Mouse (Mus musculus) layer of hippocampus, postnatal 10 days (tissue): ENCODE measurements at regions not wholly inside any gene's neighbourhood (a gene's known extent, or its start where the extent isn't known, plus 50 kb on each side); places are given as distances from the start of the nearest gene placed in this dataset.
A peak's percentile ranks its signal among the peaks of the same experiment; 100 is the strongest.

Experiments used
- DNase-seq, 2 experiments: peaks; one replicate each; pipeline ENCODE4 v3.0.0; 2021; ENCODE audit warnings: low spot score in 2 of 2

DNA sequence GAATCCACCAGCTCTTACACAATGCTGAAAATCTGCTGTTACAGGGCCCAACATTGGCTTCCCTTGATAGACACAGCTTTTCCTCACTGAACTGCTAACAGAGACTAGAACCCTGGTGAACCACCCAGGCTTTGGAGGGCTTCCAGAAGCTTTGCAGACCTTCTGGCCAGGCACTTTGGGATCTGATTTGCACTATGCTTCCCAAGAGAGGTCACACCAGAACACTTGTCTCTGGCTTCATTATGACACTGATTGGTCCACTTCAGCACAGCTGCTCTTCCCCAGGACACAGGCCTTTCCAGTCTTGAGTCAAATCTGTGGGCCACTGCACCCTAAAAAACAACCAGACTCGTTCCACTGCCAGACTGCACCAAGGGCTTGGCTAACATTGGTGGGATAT, 82.8 kb upstream of the Thbs1 start:
- DNase-seq: no peak

- no peak for DNase-seq
Measured at GRCm38 (mm10) chr2:118029470-118030108, 82.1 kb upstream of the Thbs1 start.

DNA sequence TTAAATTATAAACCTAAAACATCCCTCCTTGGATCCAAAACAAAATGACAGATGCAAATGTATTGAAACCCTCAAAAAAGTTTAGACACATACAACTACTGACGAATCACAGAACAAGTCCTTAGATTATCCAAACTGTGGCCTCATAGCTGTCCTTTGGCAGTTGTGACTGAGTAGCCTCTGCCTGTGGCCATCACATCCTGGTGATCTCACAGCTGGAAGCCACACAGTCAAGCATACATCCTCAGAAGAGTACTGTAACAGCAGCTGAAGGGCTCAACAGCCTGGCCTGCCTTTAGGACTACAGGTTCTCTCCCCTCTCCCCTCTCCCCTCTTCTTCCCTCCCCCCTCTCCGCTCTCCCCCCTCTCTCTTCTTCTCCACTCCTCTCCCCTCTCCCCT, 80.0 kb upstream of the Thbs1 start:
- DNase-seq: no peak

DNA sequence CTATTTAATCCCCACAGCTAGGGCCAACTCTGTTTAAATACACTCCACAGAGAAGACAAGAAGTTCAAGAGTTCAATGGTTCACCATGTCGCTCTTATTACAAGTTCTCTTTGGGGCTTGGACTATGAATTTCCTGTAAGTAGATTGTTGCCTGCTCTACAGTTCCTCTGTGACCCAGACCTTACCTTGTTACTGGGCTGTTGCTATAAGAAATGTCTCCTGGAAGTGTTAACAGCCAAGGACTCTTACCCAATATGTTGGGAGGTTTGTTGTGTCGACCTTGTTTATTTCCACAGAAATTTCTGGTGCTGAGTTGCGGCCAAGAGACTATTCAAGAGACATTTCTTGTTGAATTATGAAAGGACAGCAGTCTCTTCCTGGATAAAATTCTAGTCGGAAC, 78.3 kb upstream of the Thbs1 start:
- DNase-seq: no peak

DNA sequence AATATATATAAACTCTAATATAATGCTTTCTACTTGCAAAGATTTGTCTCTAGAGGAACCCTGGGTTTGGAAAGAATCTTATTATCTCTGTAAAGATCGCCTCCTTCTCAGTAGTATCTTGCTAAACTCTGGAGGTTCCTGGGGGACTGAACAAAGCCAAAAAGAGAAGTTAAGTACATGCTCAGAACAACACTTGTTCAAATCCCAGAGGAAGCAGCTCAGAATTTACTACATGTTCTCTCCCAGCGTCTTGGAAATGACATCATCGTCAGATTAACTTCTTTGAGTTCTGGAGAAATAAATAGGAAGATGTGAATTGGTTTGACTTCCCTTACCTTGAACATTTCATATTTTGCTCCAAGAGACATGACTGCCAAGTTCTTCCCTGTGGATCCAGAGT, 77.7 kb upstream of the Thbs1 start:
- DNase-seq: no peak

- no peak for DNase-seq
Measured at GRCm38 (mm10) chr2:118035333-118035732, 76.3 kb upstream of the Thbs1 start.

- no peak for DNase-seq
Measured at GRCm38 (mm10) chr2:118038859-118039818, 72.5 kb upstream of the Thbs1 start.

- DNase-seq: no peak
Measured at GRCm38 (mm10) chr2:118039819-118040206, 71.9 kb upstream of the Thbs1 start.

DNA sequence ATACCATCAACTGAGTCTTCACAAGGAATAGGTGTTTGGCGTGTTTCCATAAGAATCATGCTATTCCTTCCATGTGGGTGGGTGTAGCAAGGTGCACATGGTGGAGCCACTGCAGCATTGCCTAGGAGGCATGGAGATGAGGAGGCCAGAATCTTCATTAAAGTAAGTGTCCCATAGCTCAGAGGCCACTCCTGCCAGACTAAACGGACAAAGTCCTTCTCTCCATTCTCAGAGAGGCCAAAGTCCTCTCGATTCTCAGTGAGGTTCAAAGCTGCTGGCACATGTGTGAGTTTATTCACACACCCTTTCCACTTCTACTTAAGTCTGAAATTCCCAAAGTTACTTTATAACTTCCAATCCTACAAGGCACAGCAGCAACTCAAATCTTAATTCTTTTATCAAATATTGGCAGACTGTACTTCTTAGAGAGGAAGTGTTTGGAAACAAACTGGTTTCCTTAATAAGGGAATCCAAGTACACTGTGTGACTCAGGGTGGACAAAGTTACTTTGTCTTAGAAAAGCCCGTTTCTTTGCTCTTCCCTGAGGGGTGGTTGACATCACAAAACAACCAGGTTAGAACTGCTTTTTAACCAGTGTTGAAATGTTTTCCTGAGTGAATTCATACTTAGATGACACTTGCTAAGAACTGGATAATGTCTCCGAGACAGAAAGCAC, 69.2 kb upstream of the Thbs1 start:
- DNase-seq: no peak

- DNase-seq: no peak
Measured at GRCm38 (mm10) chr2:118044666-118045065, 67.0 kb upstream of the Thbs1 start.

DNA sequence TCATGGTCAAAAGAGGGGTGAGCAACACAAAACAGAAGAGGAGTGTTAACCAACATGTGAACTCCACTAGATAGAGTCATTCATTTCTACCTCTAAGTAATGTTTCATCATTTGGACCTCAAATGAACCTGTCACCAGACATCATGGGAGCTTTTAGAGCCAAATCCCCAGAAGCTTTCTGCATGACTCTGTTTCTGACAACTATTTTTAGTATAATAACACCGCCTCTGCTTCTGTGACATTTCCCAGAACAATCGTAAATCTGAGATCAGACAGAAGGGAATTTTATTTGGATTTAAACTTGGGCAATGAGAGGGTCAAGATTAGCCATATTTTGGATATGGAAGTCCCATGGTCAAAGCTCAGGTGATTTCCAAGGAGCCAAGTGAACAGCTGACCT, 61.4 kb upstream of the Thbs1 start:
- no peak for DNase-seq

GRCm38 (mm10) chr2:118051610-118052009, 60.1 kb upstream of the Thbs1 start:
- DNase-seq: no peak

DNA sequence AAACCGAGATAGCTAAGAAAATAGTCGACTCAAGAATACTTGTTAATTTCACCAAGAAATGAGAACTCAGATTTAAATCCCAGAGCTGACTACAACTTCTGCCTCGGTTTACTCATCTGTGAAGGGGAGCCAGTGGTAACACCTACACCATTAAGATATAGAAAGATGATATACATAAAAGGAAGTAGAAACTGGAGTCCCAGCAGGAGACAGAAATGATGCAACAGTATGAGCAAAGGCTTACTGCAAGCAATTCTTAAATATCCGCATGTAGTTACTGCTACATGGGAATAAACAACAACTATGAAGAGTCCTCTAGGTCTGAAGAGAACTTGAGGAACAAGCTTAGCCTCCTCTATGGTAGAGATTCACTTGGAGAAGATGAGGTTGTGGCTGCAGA, 58.2 kb upstream of the Thbs1 start:
- DNase-seq: no peak

GRCm38 (mm10) chr2:118058654-118059395, 52.9 kb upstream of the Thbs1 start:
- no peak for DNase-seq

DNA sequence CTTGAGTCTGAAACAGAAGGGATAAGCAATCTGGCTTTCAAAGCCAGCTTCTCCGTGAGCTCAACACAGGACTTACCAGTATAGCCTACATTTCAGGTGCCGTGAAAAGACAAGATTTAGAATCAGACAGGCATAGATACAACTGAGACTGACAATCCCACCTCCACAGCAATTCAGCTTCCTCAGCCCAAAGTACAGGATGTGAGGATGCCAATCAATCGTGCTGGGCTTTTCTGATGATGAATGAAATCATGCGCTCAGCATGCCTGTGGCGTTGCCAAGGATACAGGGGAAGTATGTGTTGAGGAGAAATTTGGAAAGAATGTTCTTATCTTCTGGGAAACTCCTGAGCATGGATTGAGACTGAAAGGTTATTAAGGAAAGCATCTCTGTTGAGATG, 50.4 kb upstream of the Thbs1 start:
- peak in 1 of 2 experiments; percentile 20 for DNase-seq
